Mouse (Mus musculus) skeletal muscle tissue, adult 2 months (tissue): Measurements from ENCODE around the gene 4930404H24Rik.
A peak's percentile ranks its signal among the peaks of the same experiment; 100 is the strongest.
"Not testable (repeated sequence)": the region's sequence is repeated elsewhere in the genome, so short reads cannot be mapped to it uniquely, and the experiment has no call there.

Experiments
- DNase-seq: peaks from one replicate; pipeline ENCODE4 v3.0.0-alpha.2; 2012; ENCODE audit warnings: low read depth, low spot score

The 4930404H24Rik gene

GRCm38 (mm10) chr2:153478583-153478982 is 14.0 kb upstream of the 4930404H24Rik start:
- DNase-seq, result peak; percentile 58

- DNase-seq, result no peak
Observed at GRCm38 (mm10) chr2:153479486-153479885, 13.1 kb upstream of the 4930404H24Rik start.

- DNase-seq, result no peak
Observed at GRCm38 (mm10) chr2:153481108-153481860, 11.3 kb upstream of the 4930404H24Rik start.

GRCm38 (mm10) chr2:153481861-153482120 is 10.8 kb upstream of the 4930404H24Rik start:
- no peak for DNase-seq

GRCm38 (mm10) chr2:153483118-153483983 is 9.2 kb upstream of the 4930404H24Rik start:
- no peak for DNase-seq

- no peak for DNase-seq
Observed at GRCm38 (mm10) chr2:153484071-153484470, 8.5 kb upstream of the 4930404H24Rik start.

- no peak for DNase-seq
Observed at GRCm38 (mm10) chr2:153490116-153490515, 2.5 kb upstream of the 4930404H24Rik start.

- DNase-seq, result no peak
Observed at GRCm38 (mm10) chr2:153490940-153491339, 1.6 kb upstream of the 4930404H24Rik start.

GRCm38 (mm10) chr2:153491512-153492178 is 945 bp upstream of the 4930404H24Rik start:
- DNase-seq, result no peak

GRCm38 (mm10) chr2:153492179-153492517 is 442 bp upstream of the 4930404H24Rik start:
- no peak for DNase-seq

GRCm38 (mm10) chr2:153493393-153493731 is 772 bp downstream of the 4930404H24Rik start:
- DNase-seq, result peak; percentile 17

GRCm38 (mm10) chr2:153493781-153494292 is 1.2 kb downstream of the 4930404H24Rik start:
- no peak for DNase-seq

- no peak for DNase-seq
Observed at GRCm38 (mm10) chr2:153494293-153494811, 1.8 kb downstream of the 4930404H24Rik start.

GRCm38 (mm10) chr2:153495391-153495790 is 2.8 kb downstream of the 4930404H24Rik start:
- not testable (repeated sequence) for DNase-seq

GRCm38 (mm10) chr2:153495818-153496217 is 3.2 kb downstream of the 4930404H24Rik start:
- DNase-seq, result no peak

- DNase-seq, result no peak
Observed at GRCm38 (mm10) chr2:153496301-153496700, 3.7 kb downstream of the 4930404H24Rik start.

GRCm38 (mm10) chr2:153496898-153497297 is 4.3 kb downstream of the 4930404H24Rik start:
- DNase-seq, result no peak

GRCm38 (mm10) chr2:153499154-153499553 is 6.6 kb downstream of the 4930404H24Rik start:
- no peak for DNase-seq

GRCm38 (mm10) chr2:153506385-153506784 is 13.8 kb downstream of the 4930404H24Rik start:
- DNase-seq, result no peak

GRCm38 (mm10) chr2:153507969-153508368 is 15.4 kb downstream of the 4930404H24Rik start:
- no peak for DNase-seq

GRCm38 (mm10) chr2:153508405-153508804 is 15.8 kb downstream of the 4930404H24Rik start:
- no peak for DNase-seq
